Mouse (Mus musculus) large intestine, adult 2 months (tissue): ENCODE measurements around the gene Slc35a1. TPM values are rescaled to one million over a fixed set of nuclear protein-coding genes. Genes with fewer than 3 reads are reported as not detected.
"Not testable (repeated sequence)": the region's sequence is repeated elsewhere in the genome, so short reads cannot be mapped to it uniquely, and the experiment has no call there.

Experiments used
- DNase-seq: peaks from one replicate; pipeline ENCODE4 v3.0.0-alpha.2; 2012; ENCODE audit warnings: low read depth, low spot score
- WGBS: fragments of 180-500 bp; shearing (Covaris S2); methylation state at CpG from one replicate; pipeline ENCODE4 v1.1.7; 2018; 5-methylcytosine and 5-hydroxymethylcytosine counted together
- polyA plus RNA-seq: library from polyadenylated mRNA; depleted of rRNA; stranded (reverse); fragments of >200 nt; gene quantifications from 2 replicates; pipeline ENCODE4 v1.2.3, GENCODE M21; 2012; rRNA removed

Slc35a1 gene
- 13.1 and 15.5 TPM in 2 replicates for polyA plus RNA-seq

DNA sequence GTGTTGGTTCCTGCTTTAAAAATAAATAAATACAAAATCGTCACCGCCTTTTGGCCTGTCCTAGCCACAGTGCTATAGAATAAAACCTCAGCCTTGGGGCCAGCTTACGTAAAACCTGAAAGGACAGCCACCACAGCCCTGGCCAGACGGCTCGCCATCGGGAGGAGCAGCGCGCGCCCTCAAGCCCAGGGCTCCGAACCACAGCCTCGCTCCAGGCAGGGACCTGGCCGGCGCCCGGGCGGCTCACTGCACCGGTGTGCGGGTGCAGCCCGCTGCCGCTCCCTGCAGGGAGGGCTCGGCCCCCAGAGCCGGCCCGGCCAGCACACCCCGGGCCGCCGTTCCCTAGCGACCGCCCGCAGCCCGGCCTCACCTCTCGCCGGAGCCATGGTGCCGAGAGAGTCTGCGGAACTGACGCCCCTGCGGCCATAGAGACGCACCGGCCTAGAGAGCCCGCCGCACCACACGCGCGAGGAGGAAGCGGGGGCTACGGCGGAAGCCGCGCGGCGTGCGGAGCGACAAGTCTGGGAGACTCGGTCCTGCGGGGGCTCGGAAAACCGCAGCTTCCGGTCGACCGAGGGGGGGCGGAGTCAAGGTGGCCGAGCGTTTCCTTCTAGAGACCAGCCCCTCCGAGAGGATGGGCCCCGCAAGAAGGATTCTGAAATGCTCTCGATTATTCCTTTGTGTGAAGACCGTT, at the start of gene Slc35a1:
Gene Slc35a1, minus strand, starts transcription at position 565 of the 694 bp plus-strand sequence.
- DNase-seq: no peak
- WGBS: under 1% methylated on average over 65 of the region's 65 CpGs

DNA sequence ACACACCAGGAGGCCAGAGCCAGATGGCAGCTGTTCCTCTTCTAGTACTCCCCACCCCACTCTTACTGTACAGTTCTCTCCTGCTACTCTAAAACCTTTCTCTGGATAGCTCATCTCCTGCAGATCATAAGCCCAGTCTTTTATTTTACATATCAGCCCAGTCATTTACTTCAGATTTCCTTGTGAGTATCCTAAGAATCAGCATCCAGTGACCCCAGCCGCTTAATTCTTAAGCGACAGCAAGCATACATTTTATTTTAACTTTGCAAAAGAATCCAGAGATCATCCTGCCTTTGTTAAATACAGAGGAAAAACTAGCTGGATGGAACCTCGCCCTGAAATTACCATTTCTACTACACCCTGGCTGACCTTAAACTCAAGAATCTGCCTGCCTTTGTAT, 47.2 kb upstream of the Slc35a1 start:
- WGBS: 80% methylated on average over 3 of the region's 3 CpGs
- no peak for DNase-seq

DNA sequence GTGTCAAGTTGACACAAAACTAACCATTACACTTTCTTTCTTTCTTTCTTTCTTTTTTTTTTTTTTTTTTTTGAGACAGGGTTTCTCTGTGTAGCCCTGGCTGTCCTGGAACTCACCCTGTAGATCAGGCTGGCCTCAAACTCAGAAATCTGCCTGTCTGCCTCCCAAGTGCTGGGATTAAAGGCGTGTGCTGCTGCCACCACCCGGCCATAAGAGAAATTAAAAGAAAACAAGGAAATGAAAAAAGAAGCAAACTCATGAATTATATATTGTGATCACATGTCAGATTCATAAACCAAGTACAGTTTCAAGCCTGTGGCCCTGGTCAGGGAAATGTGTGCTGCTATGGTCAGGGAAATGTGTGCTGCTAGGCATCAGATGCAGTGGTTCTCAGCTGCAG, 46.2 kb upstream of the Slc35a1 start:
- DNase-seq: not testable (repeated sequence)
- WGBS: 10% methylated on average over 2 of the region's 2 CpGs

DNA sequence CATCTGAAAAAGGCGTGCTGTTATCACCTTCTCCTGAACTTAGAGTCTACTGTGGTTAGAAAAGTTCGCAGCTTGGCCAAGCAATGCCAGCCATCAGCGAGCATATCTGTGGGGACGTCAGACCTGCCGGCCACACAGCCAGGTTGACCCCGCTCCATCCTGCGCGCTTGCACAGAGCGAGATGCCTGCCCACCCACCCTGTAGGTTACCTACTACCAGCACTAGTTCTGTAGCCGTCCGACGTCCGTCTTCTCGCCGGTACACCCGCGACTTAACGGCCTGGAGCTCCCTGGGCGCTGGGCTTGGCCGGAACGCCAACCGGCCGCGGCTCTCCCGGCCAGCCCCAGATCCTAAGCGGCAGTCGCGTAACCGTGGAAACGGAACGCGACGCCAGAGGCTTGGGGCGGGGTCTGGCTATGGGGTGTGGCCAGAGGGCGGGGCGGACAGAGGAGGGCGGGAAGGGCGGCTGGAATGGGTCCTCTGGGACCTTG, 42.7 kb upstream of the Slc35a1 start, which contains the start of gene Cfap206:
Gene Cfap206, minus strand, starts transcription at position 356 of the 491 bp plus-strand sequence.
- WGBS: under 1% methylated on average over 38 of the region's 38 CpGs
- peak; percentile 32 for DNase-seq

DNA sequence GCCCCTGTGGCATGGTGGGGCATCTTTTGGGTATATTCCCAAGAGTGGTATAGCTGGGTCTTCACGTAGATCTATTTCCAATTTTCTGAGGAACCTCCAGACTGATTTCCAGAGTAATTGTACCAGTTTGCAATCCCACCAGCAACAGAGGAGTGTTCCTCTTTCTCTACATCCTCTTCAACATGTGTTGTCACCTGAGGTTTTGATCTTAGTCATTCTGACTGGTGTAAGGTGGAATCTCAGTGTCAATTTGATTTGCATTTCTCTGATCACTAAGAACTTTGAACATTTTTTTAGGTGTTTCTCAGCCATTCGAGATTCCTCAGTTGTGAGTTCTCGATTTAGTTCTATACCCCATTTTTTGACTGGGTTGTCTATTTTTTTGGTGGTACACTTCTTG, 38.5 kb upstream of the Slc35a1 start:
- DNase-seq: not testable (repeated sequence)
- 93% methylated on average over 3 of the region's 3 CpGs for WGBS

DNA sequence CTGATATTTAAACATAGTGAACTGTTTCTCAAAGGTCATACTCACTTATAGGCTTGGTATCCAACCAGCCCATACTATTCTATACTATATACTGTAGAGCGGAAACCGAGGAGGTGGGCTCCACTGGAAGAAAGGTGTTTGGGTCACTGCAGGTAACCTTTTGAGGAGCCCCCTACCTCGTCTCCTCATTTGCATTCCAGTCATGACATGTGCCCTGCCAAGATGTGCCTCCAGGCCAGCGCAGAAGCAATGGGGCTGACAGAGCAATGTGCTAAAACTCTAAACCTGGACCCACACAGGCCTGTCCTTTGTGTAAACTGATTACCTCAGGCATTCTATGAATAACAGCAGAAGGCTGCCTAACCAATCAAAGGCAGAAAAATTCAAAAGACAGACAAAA, 37.1 kb upstream of the Slc35a1 start:
- no peak for DNase-seq
- WGBS: 71% methylated on average over 4 of the region's 4 CpGs

DNA sequence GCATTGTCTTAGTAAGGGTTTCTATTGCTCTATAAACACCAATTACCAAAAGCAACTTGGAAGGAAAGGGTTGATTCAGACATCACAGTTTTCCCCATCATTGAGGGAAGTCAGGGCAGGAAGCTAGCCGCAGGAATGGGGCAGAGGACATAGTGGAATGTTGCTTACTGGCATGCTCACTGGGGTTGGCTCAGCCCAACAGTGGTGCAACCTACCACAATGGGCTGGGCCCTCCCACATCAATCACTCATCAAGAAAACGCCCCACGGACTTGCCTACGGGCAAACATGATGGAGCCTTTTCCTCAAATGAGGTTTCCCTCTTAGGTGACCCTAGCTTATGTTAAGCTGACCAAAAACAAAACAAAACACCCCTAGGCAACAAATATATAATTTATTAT, 35.9 kb upstream of the Slc35a1 start:
- DNase-seq: no peak
- WGBS: 74% methylated on average over 4 of the region's 4 CpGs

DNA sequence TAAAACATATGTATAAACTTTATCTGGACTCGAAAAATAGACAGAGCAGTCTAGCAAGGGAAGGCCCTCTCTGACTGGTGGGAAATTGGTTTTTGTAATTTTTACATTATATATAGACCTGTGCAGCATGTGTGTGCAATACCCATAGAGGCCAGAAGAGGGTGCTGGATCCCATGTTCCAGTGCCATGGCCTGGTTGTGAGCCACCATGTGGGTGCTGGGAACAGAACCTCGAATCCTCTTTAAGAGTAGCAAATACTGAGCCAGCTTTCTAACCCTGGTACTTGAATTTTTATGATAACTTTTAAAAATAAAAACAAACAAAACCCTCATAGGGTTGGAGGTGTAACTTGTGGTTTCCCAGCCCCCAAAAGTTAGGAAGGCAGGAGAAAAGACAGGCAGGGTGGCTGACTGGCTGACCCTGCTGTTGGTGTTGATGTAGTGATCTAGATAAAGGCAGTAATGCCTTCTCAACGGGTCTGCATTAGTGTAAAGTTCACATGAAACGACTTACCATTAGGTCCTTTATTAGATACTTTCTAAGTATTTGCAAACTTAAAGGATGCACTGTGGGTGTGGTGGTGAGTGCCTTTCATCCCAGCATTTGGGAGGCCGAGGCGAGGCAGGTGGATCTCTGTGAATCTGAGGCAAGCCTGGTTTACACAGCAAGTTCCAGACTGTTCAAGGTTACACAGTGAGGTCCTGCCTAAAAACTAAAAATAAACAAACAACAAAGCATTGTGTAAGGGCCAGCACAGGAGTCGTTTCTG, 33.1 kb upstream of the Slc35a1 start:
- DNase-seq: no peak
- WGBS: 88% methylated on average over 7 of the region's 7 CpGs

DNA sequence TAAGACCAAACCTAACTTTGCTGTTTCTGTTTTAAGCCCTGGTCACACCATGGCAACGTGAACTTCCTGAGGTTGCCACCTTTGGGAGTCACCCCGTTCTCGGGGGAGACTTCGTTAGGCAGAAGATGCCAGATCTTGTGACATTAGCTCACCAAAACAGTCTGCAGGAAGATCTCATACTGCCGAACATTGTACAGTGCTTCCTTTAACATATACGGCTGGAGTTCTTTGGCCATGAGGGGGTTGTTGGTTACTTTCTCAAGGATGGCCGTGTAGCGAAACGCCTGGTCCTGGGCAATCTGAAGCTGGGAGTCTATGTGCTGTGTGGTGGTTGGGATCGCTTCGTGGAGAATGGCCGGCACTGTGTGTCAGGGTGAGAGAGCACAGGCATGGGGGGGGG, 32.2 kb upstream of the Slc35a1 start:
- 97% methylated on average over 12 of the region's 12 CpGs for WGBS
- no peak for DNase-seq

DNA sequence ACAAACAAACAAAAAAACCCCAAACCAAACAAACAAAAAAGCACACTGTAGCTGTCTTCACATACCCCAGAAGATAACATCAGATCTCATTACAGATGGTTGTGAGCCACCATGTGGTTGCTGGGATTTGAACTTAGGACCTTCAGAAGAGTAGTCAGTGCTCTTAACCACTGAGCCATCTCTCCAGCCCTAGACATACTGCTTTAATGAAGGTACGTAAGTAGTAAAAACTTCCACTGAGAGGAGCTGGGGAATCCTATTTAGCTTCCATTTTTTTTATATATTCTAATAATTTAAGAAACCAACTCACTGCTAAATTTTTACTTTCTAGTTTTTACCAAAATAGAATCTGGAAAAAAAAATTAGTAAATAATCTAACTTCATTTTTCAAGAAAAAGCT, 27.8 kb upstream of the Slc35a1 start:
- WGBS: 94% methylated on average over 1 of the region's 1 CpGs
- DNase-seq: no peak

DNA sequence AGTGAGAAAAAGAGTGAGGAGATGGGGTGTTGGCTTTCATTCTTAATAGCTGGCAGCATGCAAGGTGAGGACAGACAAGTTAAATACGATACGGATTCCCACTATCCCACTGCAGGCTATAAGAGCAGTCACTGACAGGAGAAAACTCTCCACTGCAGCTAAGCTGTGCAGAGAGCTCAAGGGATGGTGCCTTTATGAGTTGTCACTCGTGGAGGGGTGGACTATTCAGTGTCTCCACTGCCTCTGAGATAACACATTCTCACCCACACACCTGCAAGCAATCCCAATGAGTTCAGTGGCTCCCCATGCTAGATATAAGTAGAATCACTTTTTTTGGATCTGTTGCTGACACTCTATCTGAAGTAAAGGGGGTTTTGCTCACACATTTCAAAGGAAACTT, 20.9 kb upstream of the Slc35a1 start:
- WGBS: 77% methylated on average over 3 of the region's 3 CpGs
- no peak for DNase-seq

DNA sequence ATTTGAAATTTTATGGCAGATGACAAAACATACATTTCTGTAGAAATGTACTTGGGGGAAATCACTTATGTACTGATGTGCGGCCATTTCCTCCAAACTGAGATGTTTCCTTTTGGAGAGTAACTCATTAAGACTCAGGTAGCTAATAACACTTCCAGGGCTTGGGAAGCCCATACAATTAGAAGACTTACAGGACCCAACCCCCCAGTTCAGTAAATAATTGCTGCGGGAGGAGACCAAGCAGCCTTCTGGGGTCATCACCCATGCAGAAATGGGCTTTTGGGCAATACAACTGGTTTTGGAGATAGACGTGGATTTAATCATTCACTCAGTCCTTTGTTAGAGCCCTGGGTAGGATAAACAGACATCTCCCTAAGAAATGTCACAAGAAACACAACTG, 20.0 kb upstream of the Slc35a1 start:
- no peak for DNase-seq
- 71% methylated on average over 3 of the region's 3 CpGs for WGBS

DNA sequence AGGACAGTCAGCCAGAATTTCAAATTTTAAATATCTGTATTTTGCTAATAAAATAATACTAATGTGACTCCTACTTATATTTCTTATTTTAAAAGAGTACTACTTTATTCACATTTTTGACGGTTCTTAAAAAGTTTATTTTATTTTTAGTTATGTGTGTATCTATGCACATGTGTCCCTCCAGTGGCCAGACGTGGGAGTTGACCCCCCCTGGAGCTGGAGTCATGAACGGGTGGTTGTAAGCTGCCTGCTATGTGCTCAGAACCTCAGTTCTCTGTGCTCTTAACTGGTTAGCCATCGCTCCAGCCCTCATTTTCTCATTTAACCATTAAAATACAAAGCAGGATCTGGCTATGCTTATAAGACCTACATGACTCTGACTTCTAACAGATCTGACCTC, 15.8 kb upstream of the Slc35a1 start:
- DNase-seq: no peak

DNA sequence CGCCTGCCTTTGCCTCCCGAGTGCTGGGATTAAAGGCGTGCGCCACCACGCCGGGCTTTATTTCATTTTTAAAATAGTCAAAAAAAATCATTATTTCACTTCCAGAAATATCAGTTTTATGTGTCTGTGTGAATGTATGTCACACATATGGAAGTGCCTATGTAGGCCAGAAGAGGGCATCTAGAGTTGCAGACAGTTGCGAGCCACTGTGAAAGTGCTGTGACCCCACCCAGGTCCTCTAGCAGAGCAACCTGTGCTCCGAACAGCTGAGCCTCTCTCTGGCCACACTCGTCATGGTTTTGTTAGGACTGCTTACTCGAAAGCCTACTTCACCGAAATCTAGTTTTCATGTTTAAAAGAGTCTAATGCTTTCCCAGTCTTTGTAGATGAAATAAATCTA, 15.0 kb upstream of the Slc35a1 start:
- no peak for DNase-seq
- 97% methylated on average over 11 of the region's 11 CpGs for WGBS

More for the DNA sequence above, 15.8 kb upstream of the Slc35a1 start:
- 56% methylated on average over 4 of the region's 4 CpGs for WGBS

DNA sequence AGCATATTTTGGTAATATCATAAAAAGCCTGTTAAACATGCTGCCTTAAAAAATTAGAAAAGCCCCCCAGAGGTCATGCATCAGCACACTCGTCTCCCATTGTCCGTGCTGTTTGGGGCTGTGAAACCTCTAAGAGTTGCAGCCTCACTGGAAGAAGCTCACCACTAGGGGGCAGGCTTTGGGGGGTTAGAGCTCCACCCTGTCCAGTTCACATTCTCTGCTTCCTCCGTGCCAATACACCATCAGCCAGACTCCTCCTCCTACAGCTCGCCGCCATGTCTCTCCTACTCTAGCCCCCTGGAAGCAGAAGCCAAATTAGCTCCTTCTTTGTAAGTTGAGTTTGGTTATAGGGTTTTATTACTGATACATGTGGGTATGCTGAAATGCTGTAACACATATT, 14.3 kb upstream of the Slc35a1 start:
- 52% methylated on average over 5 of the region's 5 CpGs for WGBS
- no peak for DNase-seq

DNA sequence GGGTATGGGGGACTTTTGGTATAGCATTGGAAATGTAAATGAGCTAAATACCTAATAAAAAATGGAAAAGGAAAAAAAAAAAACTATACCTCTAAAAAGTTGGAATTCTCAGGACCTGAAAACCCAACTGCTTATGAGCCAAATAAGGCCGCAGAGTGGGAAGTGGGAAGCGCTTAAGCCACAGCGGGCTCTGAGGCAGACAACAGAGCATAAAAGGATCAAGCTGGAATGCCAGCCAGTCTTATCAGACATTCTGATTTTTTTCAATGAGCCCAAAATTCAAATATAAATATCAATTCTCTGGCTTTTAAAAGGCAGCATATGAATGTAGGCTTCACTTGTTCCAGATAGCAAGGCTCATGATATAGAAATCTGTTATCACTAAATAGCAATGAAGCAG, 783 bp upstream of the Slc35a1 start:
- WGBS: 87% methylated on average over 3 of the region's 3 CpGs
- DNase-seq: no peak

DNA sequence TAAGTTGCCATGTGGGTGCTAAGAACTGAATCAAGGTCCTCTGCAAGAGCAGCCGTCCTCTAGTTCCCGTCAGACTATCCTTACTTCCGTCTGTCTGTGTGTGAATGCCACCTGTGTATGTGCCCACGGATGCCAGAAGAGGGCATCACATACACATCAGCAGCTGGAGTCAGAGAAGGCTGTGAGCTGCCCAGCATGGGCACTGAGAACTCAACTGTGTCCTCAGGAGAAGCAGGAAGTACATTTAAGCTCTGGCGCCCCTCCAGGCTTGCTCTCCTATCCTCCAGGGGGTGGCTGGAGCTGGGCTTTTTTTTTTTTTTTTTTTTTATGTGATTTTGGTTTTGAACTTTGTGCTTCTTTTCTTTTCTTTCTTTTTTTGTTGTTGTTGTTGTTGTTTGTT, 6.7 kb downstream of the Slc35a1 start:
- DNase-seq: no peak
- WGBS: 65% methylated on average over 5 of the region's 5 CpGs

DNA sequence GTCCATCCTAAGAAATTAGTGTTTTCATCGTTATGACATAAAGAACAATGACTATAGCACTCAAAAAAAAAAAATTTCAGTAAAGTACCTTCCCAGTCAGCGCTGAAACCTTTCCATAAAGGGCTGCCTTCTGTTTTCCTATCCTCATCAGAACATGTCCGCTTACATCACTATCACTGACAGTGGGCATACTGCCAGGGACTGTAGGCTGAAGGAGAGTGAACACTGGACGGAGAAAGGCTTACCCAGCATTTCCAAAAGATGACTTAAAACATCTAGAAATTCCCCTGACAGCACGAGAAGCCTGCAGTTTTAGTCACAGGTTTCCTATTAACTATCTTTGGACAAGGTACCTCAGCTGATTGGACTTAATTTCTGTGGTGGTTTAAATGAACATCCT, 13.5 kb downstream of the Slc35a1 start:
- WGBS: 81% methylated on average over 5 of the region's 5 CpGs
- no peak for DNase-seq

DNA sequence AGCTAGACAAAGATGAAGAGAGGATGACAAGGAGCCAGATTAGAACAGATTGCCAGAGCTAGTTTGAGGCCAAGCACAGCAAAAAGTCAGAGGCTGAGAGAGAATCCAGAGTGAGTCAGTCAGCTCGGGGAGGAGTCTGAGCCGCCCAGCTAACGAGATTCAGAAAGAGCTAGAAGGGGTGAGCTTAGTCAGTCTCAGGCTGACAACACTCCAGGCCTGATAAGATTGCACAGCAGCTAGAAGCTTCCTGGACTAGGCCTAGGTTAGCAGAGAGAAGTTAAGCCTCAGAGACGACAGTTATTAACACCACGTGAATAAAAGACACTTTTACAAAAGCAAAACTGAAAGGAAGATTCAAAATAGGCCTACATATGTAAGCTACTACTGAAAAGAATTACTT, 19.3 kb downstream of the Slc35a1 start:
- no peak for DNase-seq
- WGBS: 83% methylated on average over 5 of the region's 5 CpGs

DNA sequence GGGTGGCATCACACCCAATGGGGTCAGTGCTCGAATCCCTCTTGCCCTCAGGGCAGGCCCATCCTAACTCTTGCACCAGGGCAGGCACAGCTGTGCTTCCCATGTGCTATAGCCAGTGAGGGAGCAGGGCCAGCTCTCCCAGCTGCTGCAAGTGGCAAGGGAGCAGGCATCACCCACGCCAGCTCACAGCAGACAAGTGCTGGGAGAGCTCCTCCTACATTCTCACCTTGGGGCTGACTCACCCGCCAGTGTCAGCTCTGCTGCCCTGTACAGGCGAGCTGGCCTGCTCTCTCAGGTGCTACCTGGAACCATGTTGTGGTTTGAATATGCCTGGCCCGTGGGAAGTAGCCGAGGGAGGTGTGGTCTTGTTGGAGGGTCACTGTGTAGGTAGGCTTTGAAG, 25.3 kb downstream of the Slc35a1 start:
- 65% methylated on average over 6 of the region's 6 CpGs for WGBS
- DNase-seq: no peak

DNA sequence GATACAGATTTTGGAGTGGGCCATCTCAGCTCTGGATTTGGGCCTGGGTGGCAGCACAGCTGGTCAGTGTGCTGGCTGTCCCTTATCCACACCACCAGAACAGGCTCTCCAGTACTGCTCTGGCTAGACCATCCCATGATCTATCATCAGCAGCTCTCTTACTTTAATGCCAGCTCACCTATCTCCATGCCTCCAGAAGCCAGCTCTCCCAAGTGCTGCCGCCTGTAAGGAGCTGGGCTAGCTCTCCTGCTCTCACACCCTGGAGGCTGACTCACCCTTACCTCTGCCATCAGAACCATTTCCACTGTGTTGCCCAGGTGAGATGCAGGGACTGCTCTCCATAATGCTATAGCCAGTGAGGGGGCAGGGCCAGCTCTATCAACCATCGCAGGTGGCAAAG, 25.7 kb downstream of the Slc35a1 start:
- no peak for DNase-seq
- WGBS: 90% methylated on average over 2 of the region's 2 CpGs
